Mouse (Mus musculus) forebrain, embryonic 14.5 days (tissue): ENCODE measurements at regions not wholly inside any gene's neighbourhood (a gene's known extent, or its start where the extent isn't known, plus 50 kb on each side); places are given as distances from the start of the nearest gene placed in this dataset.

ENCODE experiments used
- ATAC-seq: fragments of 200-750 bp; cut with Nextera tagmentation; 2 replicates; pipeline ENCODE4 v1.8.0; 2017; ENCODE audit warnings: mild to moderate bottlenecking, moderate library complexity
- DNase-seq: peaks from one replicate; pipeline ENCODE4 v3.0.0-alpha.2; 2015; ENCODE audit warnings: low spot score
- H3K27ac ChIP-seq: fragments of 300-500 bp; sonication (generic); 2 replicates; pipeline ENCODE4 v1.5.1; 2014; ENCODE audit warnings: low read depth, mild to moderate bottlenecking, control low read depth, low read length, moderate library complexity
- H3K27me3 ChIP-seq: fragments of 300-500 bp; sonication (generic); replicated peaks from 2 replicates; pipeline ENCODE4 v1.6.1; 2014; ENCODE audit warnings: low read length, control low read depth, mixed read lengths; ENCODE audit not compliant: control insufficient read depth, insufficient read depth
- H3K36me3 ChIP-seq: fragments of 300-500 bp; sonication (generic); 2 replicates; pipeline ENCODE4 v1.6.1; 2014; ENCODE audit warnings: low read length, control low read depth; ENCODE audit not compliant: control insufficient read depth, insufficient read depth
- H3K4me1 ChIP-seq: fragments of 300-500 bp; sonication (generic); 2 replicates; pipeline ENCODE4 v1.6.1; 2014; ENCODE audit warnings: antibody characterized with exemption, low read length, control low read depth; ENCODE audit not compliant: control insufficient read depth, insufficient read depth
- H3K4me2 ChIP-seq: fragments of 300-500 bp; sonication (generic); 2 replicates; pipeline ENCODE4 v1.6.1; 2014; ENCODE audit warnings: mild to moderate bottlenecking, control low read depth, low read length
- H3K4me3 ChIP-seq: fragments of 300-500 bp; sonication (generic); 2 replicates; pipeline ENCODE4 v1.5.1; 2014; ENCODE audit warnings: low read depth, low read length, control low read depth
- H3K9ac ChIP-seq: fragments of 300-500 bp; sonication (generic); 2 replicates; pipeline ENCODE4 v1.6.1; 2014; ENCODE audit warnings: mild to moderate bottlenecking, low read length, control low read depth, moderate library complexity
- H3K9me3 ChIP-seq: fragments of 300-500 bp; sonication (generic); replicated peaks from 2 replicates; pipeline ENCODE4 v1.6.1; 2016; ENCODE audit warnings: low read length, control low read depth, mixed read lengths; ENCODE audit not compliant: control insufficient read depth
- WGBS: fragments of 180-500 bp; shearing (Covaris S2); extraction: QIAGEN DNeasy Blood & Tissue Kit; methylation state at CpG from one replicate; pipeline ENCODE4 v1.1.7; 2014; 5-methylcytosine and 5-hydroxymethylcytosine counted together

GRCm38 (mm10) chr10:25783861-25784260 is 247.8 kb upstream of the Smlr1 start:
- Histone ChIP-seq H3K27ac (no peak overlapping the region), H3K4me2 (no peak overlapping the region), H3K9me3 (no peaks in the 10 kb centered on the region), H3K4me1 (no peaks in the 10 kb centered on the region), H3K9ac (no peak overlapping the region), H3K4me3 (no peak overlapping the region), H3K36me3 (no peaks in the 10 kb centered on the region), H3K27me3 (no peaks in the 10 kb centered on the region)
- WGBS: 51% methylated on average over 3 of the region's 3 CpGs
- DNase-seq (no peak), ATAC-seq (no peak)

- Histone ChIP-seq H3K4me1 (no peaks in the 10 kb centered on the region), H3K4me3 (no peak overlapping the region), H3K9me3 (no peaks in the 10 kb centered on the region), H3K27ac (no peak overlapping the region), H3K27me3 (no peaks in the 10 kb centered on the region), H3K9ac (no peak overlapping the region), H3K4me2 (no peak overlapping the region), H3K36me3 (no peaks in the 10 kb centered on the region)
- no peak for ATAC-seq
- DNase-seq: no peak
- WGBS: 95% methylated on average over 4 of the region's 4 CpGs
Measured at GRCm38 (mm10) chr10:25779476-25779875, 243.4 kb upstream of the Smlr1 start.

GRCm38 (mm10) chr10:25777717-25778116 is 241.7 kb upstream of the Smlr1 start:
- no peaks in the 10 kb centered on the region for H3K4me1 ChIP-seq
- H3K27ac ChIP-seq: no peak overlapping the region
- no peak overlapping the region for H3K4me3 ChIP-seq
- ATAC-seq (no peak), DNase-seq (no peak)
- no peaks in the 10 kb centered on the region for H3K9me3 ChIP-seq
- no peaks in the 10 kb centered on the region for H3K36me3 ChIP-seq
- no peak overlapping the region for H3K9ac ChIP-seq
- WGBS: 84% methylated on average over 2 of the region's 2 CpGs
- no peaks in the 10 kb centered on the region for H3K27me3 ChIP-seq
- no peak overlapping the region for H3K4me2 ChIP-seq

GRCm38 (mm10) chr10:25776697-25777096 is 240.6 kb upstream of the Smlr1 start:
- Histone ChIP-seq H3K4me1 (no peaks in the 10 kb centered on the region), H3K27me3 (no peaks in the 10 kb centered on the region), H3K4me3 (no peak overlapping the region), H3K36me3 (no peaks in the 10 kb centered on the region), H3K27ac (no peak overlapping the region), H3K9ac (no peak overlapping the region), H3K4me2 (no peak overlapping the region), H3K9me3 (no peaks in the 10 kb centered on the region)
- DNase-seq (peak; percentile 27), ATAC-seq (peak; percentile 44)
- 34% methylated on average over 11 of the region's 11 CpGs for whole genome bisulfite sequencing

- Histone ChIP-seq H3K36me3 (no peaks in the 10 kb centered on the region), H3K27me3 (no peaks in the 10 kb centered on the region), H3K9ac (no peak overlapping the region), H3K4me3 (no peak overlapping the region), H3K4me1 (no peaks in the 10 kb centered on the region), H3K27ac (no peak overlapping the region), H3K4me2 (no peak overlapping the region), H3K9me3 (no peaks in the 10 kb centered on the region)
- DNase-seq: no peak
- no peak for ATAC-seq
Measured at GRCm38 (mm10) chr10:25770051-25770450, 234.0 kb upstream of the Smlr1 start.

- H3K27me3 ChIP-seq: no peaks in the 10 kb centered on the region
Measured at GRCm38 (mm10) chr10:25768456-25768855, 232.4 kb upstream of the Smlr1 start.

GRCm38 (mm10) chr10:25754300-25754699 is 218.2 kb upstream of the Smlr1 start:
- WGBS: 81% methylated on average over 3 of the region's 3 CpGs
- H3K9ac ChIP-seq: no peak overlapping the region
- no peaks in the 10 kb centered on the region for H3K9me3 ChIP-seq
- H3K27me3 ChIP-seq: no peaks in the 10 kb centered on the region
- no peak for ATAC-seq
- H3K4me2 ChIP-seq: no peak overlapping the region
- H3K36me3 ChIP-seq: no peaks in the 10 kb centered on the region
- H3K4me3 ChIP-seq: no peak overlapping the region
- no peak overlapping the region for H3K27ac ChIP-seq
- no peaks in the 10 kb centered on the region for H3K4me1 ChIP-seq
- DNase-seq: no peak

More at GRCm38 (mm10) chr10:25768456-25768855, 232.4 kb upstream of the Smlr1 start:
- no peaks in the 10 kb centered on the region for H3K9me3 ChIP-seq
- DNase-seq: no peak
- H3K4me2 ChIP-seq: no peak overlapping the region
- H3K9ac ChIP-seq: no peak overlapping the region
- H3K4me3 ChIP-seq: no peak overlapping the region
- WGBS: 78% methylated on average over 5 of the region's 5 CpGs
- no peaks in the 10 kb centered on the region for H3K36me3 ChIP-seq
- H3K27ac ChIP-seq: no peak overlapping the region
- ATAC-seq: no peak
- no peaks in the 10 kb centered on the region for H3K4me1 ChIP-seq

GRCm38 (mm10) chr10:25742678-25743077 is 206.6 kb upstream of the Smlr1 start:
- Histone ChIP-seq H3K27ac (no peak overlapping the region), H3K9ac (no peak overlapping the region), H3K9me3 (no peaks in the 10 kb centered on the region), H3K4me1 (peaks cover 2% of the 10 kb centered on the region; the same call in 1 of the 2 replicates), H3K4me3 (no peak overlapping the region), H3K36me3 (no peaks in the 10 kb centered on the region), H3K27me3 (no peaks in the 10 kb centered on the region), H3K4me2 (no peak overlapping the region)
- ATAC-seq: no peak
- 77% methylated on average over 3 of the region's 3 CpGs for WGBS
- peak; percentile 16 for DNase-seq

GRCm38 (mm10) chr10:25740956-25741355 is 204.9 kb upstream of the Smlr1 start:
- Histone ChIP-seq H3K27me3 (no peaks in the 10 kb centered on the region), H3K36me3 (no peaks in the 10 kb centered on the region), H3K4me1 (peaks cover 2% of the 10 kb centered on the region; the same call in 1 of the 2 replicates), H3K9ac (no peak overlapping the region), H3K27ac (no peak overlapping the region), H3K4me3 (no peak overlapping the region), H3K9me3 (no peaks in the 10 kb centered on the region), H3K4me2 (no peak overlapping the region)
- WGBS: 84% methylated on average over 2 of the region's 2 CpGs
- DNase-seq (no peak), ATAC-seq (no peak)
